In genomic region chr11:49848080-49848815, GRCm38 (mm10) we compare ENCODE assay signal across 8 mouse cellular contexts. TPM values are rescaled to one million over a fixed set of nuclear protein-coding genes. Genes with fewer than 3 reads are reported as not detected.
A peak's percentile ranks its signal among the peaks of the same experiment; 100 is the strongest.
DNase-seq lines count a peak whose midpoint lies in the region; ATAC-seq and TF ChIP-seq lines count a peak whose summit lies in the region.

No protein-coding gene starts in this region.

- H3K27me3 ChIP-seq in forebrain, postnatal 0 days (ENCODE audit: insufficient read depth, low read length): no peaks in the 10 kb centered on the region
- no peaks in the 10 kb centered on the region for H3K27me3 ChIP-seq in midbrain, embryonic 15.5 days (replicated peaks)

- H3K27ac ChIP-seq in forebrain, postnatal 0 days (ENCODE audit: low read depth, low read length): 0 out of 2 replicates have a peak overlapping the region, but pooled peaks have one; percentile 15
- no peak overlapping the region for H3K27ac ChIP-seq in midbrain, embryonic 15.5 days

- H3K36me3 ChIP-seq in forebrain, postnatal 0 days (ENCODE audit: insufficient read depth): no peaks in the 10 kb centered on the region
- H3K36me3 ChIP-seq in midbrain, embryonic 15.5 days (replicated peaks): 0 out of 2 replicates have a peak, but pooled peaks cover 7% of the 10 kb centered on the region

- WGBS in forebrain, postnatal 0 days: 47% methylated on average over 4 of the region's 4 CpGs
- 59% methylated on average over 4 of the region's 4 CpGs for WGBS in midbrain, embryonic 15.5 days

- H3K4me3 ChIP-seq in forebrain, postnatal 0 days (ENCODE audit: low read depth, low read length): no peak overlapping the region
- H3K4me3 ChIP-seq in midbrain, embryonic 15.5 days: peak overlapping the region; percentile 83

- H3K9me3 ChIP-seq in forebrain, postnatal 0 days (ENCODE audit: low read length): no peaks in the 10 kb centered on the region
- H3K9me3 ChIP-seq in midbrain, embryonic 15.5 days: no peaks in the 10 kb centered on the region

- TF ChIP-seq CTCF in forebrain, postnatal 0 days (IDR thresholded peaks at IDR 0.05; ENCODE audit: low read depth): no peak

- peaks cover 13% of the 10 kb centered on the region for H3K4me1 ChIP-seq in forebrain, postnatal 0 days (ENCODE audit: insufficient read depth)
- H3K4me1 ChIP-seq in midbrain, embryonic 15.5 days: peaks cover 26% of the 10 kb centered on the region

- DNase-seq in cerebellum, adult 11 months: peak; percentile 14
- DNase-seq in cerebellum, postnatal 4 days (ENCODE audit: low spot score in 2 of 2): no peak
- DNase-seq in adrenal gland, postnatal 10 days: peak; percentile 45
- no peak for DNase-seq in forebrain, postnatal 0 days
- peak; percentile 78 for DNase-seq in kidney, adult 9 months
- DNase-seq in B cell, adult 2 months: no peak
- DNase-seq in embryo, embryonic 9.5 days (ENCODE audit: extremely low spot score): no peak

- 0 out of 2 replicates have a peak overlapping the region, but pooled peaks have one; percentile 6 for H3K9ac ChIP-seq in forebrain, postnatal 0 days
- no peak overlapping the region for H3K9ac ChIP-seq in midbrain, embryonic 15.5 days

- ATAC-seq in forebrain, postnatal 0 days: no peak
- no peak for ATAC-seq in midbrain, embryonic 15.5 days (replicated peaks)

- peak overlapping the region; percentile 86 for H3K4me2 ChIP-seq in forebrain, postnatal 0 days (ENCODE audit: low read depth)
- peak overlapping the region; percentile 75 for H3K4me2 ChIP-seq in midbrain, embryonic 15.5 days

RNA-seq across cellular contexts. Expression of gene Mapk9, which starts 1.7 kb away (rescaled TPM):
- total RNA-seq in adrenal gland, postnatal 10 days (2021): 10 to 100 TPM; 56.4 to 67.8 TPM
- total RNA-seq in forebrain, postnatal 0 days (2014; rRNA removed): 92.3 and 123 TPM in 2 replicates
- polyA plus RNA-seq in forebrain, postnatal 0 days (2015; fragmentation: Nextera tagmentation; extraction: Ambion mirVana): 41.5 and 55.6 TPM in 2 replicates
- polyA plus RNA-seq in midbrain, embryonic 15.5 days (2015; fragmentation: Nextera tagmentation; extraction: Ambion mirVana): 63.3 and 68.7 TPM in 2 replicates

RNA-seq across cellular contexts. Expression of gene Rasgef1c, which starts 53.4 kb away (rescaled TPM):
- total RNA-seq in adrenal gland, postnatal 10 days (2021): 1 to 10 TPM; 1.4 to 1.8 TPM
- 28.3 and 36.1 TPM in 2 replicates for total RNA-seq in forebrain, postnatal 0 days (2014; rRNA removed)
- 24.9 and 30.8 TPM in 2 replicates for polyA plus RNA-seq in forebrain, postnatal 0 days (2015; fragmentation: Nextera tagmentation; extraction: Ambion mirVana)
- 28.0 and 29.8 TPM in 2 replicates for polyA plus RNA-seq in midbrain, embryonic 15.5 days (2015; fragmentation: Nextera tagmentation; extraction: Ambion mirVana)

RNA-seq across cellular contexts. Expression of gene Gfpt2, which starts 54.3 kb away (rescaled TPM):
- total RNA-seq in adrenal gland, postnatal 10 days (2021): 1 to 10 TPM; 5.8 to 5.9 TPM
- 5.0 and 5.5 TPM in 2 replicates for total RNA-seq in forebrain, postnatal 0 days (2014; rRNA removed)
- 6.5 and 7.4 TPM in 2 replicates for polyA plus RNA-seq in forebrain, postnatal 0 days (2015; fragmentation: Nextera tagmentation; extraction: Ambion mirVana)
- 6.1 and 6.7 TPM in 2 replicates for polyA plus RNA-seq in midbrain, embryonic 15.5 days (2015; fragmentation: Nextera tagmentation; extraction: Ambion mirVana)

Comparison
In these comparisons a context has a peak if more than half of its experiments do, and no peak if none do; other contexts are left out.
1. DNase-seq: peak in cerebellum, adult 11 months (single experiment), adrenal gland, postnatal 10 days (single experiment) and kidney, adult 9 months (single experiment); none in cerebellum, postnatal 4 days (0 of 2), forebrain, postnatal 0 days (single experiment), B cell, adult 2 months (0 of 2) and embryo, embryonic 9.5 days (single experiment).
2. RNA of gene Rasgef1c, which starts 53.4 kb away (total RNA-seq): 28.3 to 36.1 TPM in forebrain, postnatal 0 days; 1.4 to 1.8 TPM in adrenal gland, postnatal 10 days; every median in the first group is over 10 times any median in the second.